Mouse (Mus musculus): ENCODE results near the gene Apobr. TPM values are rescaled to one million over a fixed set of nuclear protein-coding genes. Genes with fewer than 3 reads are reported as not detected.

Gene Apobr
- polyA plus RNA-seq, 1 experiment = 30.2 TPM

DNA sequence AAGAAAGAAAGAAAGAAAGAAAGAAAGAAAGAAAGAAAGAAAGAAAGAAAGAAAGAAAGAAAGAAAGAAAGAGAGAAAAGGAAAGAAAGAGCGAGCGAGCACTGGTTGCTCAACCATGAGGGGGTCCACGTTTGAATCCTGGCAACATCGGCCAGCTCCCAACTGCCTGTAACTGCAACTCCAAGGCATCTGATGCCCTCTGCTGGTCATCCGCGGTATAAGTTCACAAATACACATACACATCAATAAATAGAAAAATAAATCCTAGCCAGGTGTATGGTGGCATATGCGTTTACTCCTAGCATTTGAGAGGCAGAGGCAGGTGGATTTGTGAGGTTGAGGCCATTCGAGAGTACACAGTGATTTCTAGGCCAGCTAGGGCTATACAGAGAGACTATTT, 7.8 kb upstream of the Apobr start:
- Histone ChIP-seq H3K9me3 (no peaks in the 10 kb centered on the region), H3K4me1 (peaks cover 15% of the 10 kb centered on the region), H3K36me3 (replicated peaks; ENCODE audit: low read length) (peaks cover 89% of the 10 kb centered on the region), H3K4me3 (replicated peaks) (no peak overlapping the region), H3K27me3 (replicated peaks) (no peaks in the 10 kb centered on the region)
- TF ChIP-seq GATA1 (IDR thresholded peaks at IDR 0.05; ENCODE audit: borderline replicate concordance, low read length) (no peak), FLI1 (IDR thresholded peaks at IDR 0.05; ENCODE audit: low read length) (no peak)

DNA sequence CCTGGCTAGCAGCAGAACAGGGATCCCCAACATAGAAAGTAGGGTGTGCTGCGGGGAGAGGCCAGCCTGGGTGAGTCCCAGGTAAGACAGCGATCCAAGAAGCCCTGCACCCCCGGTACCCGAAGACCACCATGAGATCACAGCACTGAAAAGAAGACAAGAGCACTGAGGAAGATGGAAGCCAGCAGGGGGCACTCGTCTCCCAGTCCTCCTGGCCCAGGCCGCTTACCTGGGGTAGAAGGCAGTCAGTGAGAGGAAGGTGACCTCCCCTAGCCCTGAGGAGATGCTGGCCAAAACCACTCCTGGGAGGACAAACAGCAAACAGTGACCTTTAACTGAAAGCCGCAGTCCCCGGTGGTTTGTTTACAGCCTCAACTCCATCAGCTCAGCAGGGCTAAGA, 5.6 kb upstream of the Apobr start:
- Histone ChIP-seq H3K4me3 (replicated peaks) (no peak overlapping the region), H3K36me3 (replicated peaks; ENCODE audit: low read length) (peaks cover 71% of the 10 kb centered on the region), H3K9me3 (no peaks in the 10 kb centered on the region), H3K4me1 (peaks cover 29% of the 10 kb centered on the region), H3K27me3 (replicated peaks) (no peaks in the 10 kb centered on the region)
- TF ChIP-seq GATA1 (IDR thresholded peaks at IDR 0.05; ENCODE audit: borderline replicate concordance, low read length) (no peak), FLI1 (IDR thresholded peaks at IDR 0.05; ENCODE audit: low read length) (no peak)

DNA sequence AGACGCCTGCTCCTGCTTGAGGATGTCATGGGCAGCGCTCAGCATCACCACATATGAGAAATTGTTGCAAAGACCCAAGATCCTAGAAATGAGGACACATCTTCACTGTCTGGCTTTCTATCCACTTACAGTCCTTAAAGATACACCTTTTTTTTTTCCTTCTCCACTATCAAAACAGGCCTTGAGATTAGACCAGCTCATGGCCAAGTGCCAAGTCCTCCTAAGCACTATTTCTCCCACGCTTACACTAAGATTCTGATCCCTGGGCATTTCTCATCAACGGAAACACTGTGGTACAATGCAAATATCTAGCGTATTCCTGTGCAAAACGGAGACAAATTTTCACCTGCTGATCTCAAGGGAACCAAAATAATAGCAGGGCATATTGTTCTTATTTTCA, 3.1 kb upstream of the Apobr start:
- no peaks in the 10 kb centered on the region for H3K9me3 ChIP-seq
- TF ChIP-seq GATA1 (IDR thresholded peaks at IDR 0.05; ENCODE audit: borderline replicate concordance, low read length) (no peak), FLI1 (IDR thresholded peaks at IDR 0.05; ENCODE audit: low read length) (no peak)
- peaks cover 24% of the 10 kb centered on the region for H3K27me3 ChIP-seq (replicated peaks)
- peaks cover 50% of the 10 kb centered on the region for H3K36me3 ChIP-seq (replicated peaks; ENCODE audit: low read length)
- peaks cover 52% of the 10 kb centered on the region for H3K4me1 ChIP-seq
- H3K4me3 ChIP-seq (replicated peaks) = no peak overlapping the region

DNA sequence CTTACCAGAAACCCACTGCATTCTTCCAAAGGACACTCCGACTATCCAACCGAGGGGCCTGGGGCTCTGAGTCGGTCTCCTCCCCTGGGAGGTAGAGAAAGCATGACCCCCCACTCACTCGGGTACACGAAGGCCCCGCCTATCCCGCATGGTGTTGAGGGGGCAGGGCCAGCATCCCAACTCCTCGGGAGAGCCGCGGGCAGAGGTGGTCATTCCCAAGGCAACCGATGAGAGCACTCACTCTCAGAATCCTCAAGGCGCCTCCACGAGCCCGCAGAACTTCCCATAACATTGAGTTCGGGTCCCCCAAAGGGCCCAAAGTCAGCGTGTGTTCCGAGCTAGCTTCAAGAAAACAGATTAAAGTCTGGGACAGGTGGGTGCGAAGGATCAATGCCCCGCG, 2.0 kb upstream of the Apobr start:
- Histone ChIP-seq H3K27me3 (replicated peaks) (peaks cover 35% of the 10 kb centered on the region), H3K36me3 (replicated peaks; ENCODE audit: low read length) (peaks cover 41% of the 10 kb centered on the region), H3K4me1 (peaks cover 63% of the 10 kb centered on the region), H3K4me3 (replicated peaks) (peak overlapping the region; percentile 94), H3K9me3 (no peaks in the 10 kb centered on the region)
- no peak for TF ChIP-seq FLI1 (IDR thresholded peaks at IDR 0.05; ENCODE audit: low read length)
- no peak for TF ChIP-seq GATA1 (IDR thresholded peaks at IDR 0.05; ENCODE audit: borderline replicate concordance, low read length)

DNA sequence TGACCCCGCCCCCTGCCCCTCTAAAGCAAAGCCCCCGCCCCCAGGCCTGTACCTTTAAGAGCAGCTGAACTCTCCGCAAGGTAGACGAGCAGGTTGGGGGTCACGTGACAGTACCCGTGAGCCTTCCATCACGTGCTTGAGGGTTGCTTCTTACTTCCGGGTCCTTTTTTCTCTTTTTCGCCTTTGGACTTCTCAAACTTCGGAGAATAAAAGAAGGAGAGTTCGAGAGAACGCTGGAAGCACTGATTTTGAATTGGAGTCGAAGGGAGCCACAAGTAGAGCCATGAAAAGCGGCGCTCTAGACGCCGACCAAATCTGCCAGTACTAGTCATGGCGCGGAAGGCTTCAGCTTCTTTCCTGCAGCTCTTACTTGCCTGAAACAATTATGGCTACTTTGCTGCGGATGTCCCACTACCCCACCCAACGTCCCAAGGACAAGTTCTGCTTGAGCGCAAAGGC, 1.5 kb upstream of the Apobr start:
- H3K9me3 ChIP-seq = no peaks in the 10 kb centered on the region
- peak overlapping the region; percentile 94 for H3K4me3 ChIP-seq (replicated peaks)
- TF ChIP-seq FLI1 (IDR thresholded peaks at IDR 0.05; ENCODE audit: low read length) (no peak), GATA1 (IDR thresholded peaks at IDR 0.05; ENCODE audit: borderline replicate concordance, low read length) (no peak)
- peaks cover 40% of the 10 kb centered on the region for H3K27me3 ChIP-seq (replicated peaks)
- peaks cover 65% of the 10 kb centered on the region for H3K4me1 ChIP-seq
- H3K36me3 ChIP-seq (replicated peaks; ENCODE audit: low read length) = peaks cover 36% of the 10 kb centered on the region

DNA sequence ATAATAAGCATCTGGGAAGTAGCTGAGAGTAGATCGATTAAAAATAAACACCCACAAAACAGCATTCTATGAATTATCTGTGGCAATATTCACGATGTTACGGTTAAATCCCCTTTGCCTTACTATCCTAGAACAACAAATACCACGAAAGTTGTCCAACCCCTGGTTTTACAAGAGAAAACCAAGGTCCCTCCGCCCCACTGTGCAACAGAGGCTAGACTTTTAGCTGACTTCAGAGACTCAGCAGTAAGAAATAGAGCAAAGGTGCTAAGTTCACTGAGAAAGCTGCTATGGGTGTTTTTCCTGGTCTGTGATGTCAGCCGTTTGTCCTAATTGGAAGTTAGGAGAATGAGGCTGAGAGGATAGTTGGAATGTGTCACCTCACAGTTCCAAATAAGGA, 981 bp upstream of the Apobr start:
- H3K36me3 ChIP-seq (replicated peaks; ENCODE audit: low read length) = peaks cover 31% of the 10 kb centered on the region
- TF ChIP-seq GATA1 (IDR thresholded peaks at IDR 0.05; ENCODE audit: borderline replicate concordance, low read length) (no peak), FLI1 (IDR thresholded peaks at IDR 0.05; ENCODE audit: low read length) (no peak)
- peaks cover 45% of the 10 kb centered on the region for H3K27me3 ChIP-seq (replicated peaks)
- no peaks in the 10 kb centered on the region for H3K9me3 ChIP-seq
- peaks cover 65% of the 10 kb centered on the region for H3K4me1 ChIP-seq
- peak overlapping the region; percentile 94 for H3K4me3 ChIP-seq (replicated peaks)

DNA sequence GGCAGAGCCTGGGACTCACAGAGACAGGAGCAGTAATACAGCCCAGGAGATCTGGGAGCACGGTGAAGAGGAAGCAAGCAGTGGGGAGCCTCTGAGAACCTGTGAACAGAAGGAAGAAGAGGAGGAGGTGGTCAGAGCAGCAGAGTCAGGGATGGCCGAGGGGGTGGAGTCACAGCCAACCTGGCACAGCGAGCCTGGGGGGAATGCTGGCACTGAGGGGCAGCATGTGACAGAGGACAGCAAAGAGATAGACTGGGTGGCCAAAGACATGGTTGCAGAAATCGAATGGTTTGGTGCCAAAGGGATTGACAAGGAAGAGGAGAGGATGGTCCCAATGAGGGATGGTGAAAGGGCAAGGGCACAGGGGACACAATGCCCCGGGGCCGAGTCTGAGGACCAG, 975 bp downstream of the Apobr start, which contains the start of gene Cln3:
TSS of gene Cln3 (minus strand) at position 101 of the 400 bp plus-strand sequence.
- H3K4me3 ChIP-seq (replicated peaks) = peak within 1 kb of the TSS; percentile 94
- no peaks in the 10 kb centered on the region for H3K9me3 ChIP-seq
- H3K36me3 ChIP-seq (replicated peaks; ENCODE audit: low read length) = peaks cover 15% of the 10 kb centered on the region
- H3K27me3 ChIP-seq (replicated peaks) = peaks cover 47% of the 10 kb centered on the region
- H3K4me1 ChIP-seq = peaks cover 54% of the 10 kb centered on the region
- TF ChIP-seq FLI1 (IDR thresholded peaks at IDR 0.05; ENCODE audit: low read length) = no peak
- no peak for TF ChIP-seq GATA1 (IDR thresholded peaks at IDR 0.05; ENCODE audit: borderline replicate concordance, low read length)

DNA sequence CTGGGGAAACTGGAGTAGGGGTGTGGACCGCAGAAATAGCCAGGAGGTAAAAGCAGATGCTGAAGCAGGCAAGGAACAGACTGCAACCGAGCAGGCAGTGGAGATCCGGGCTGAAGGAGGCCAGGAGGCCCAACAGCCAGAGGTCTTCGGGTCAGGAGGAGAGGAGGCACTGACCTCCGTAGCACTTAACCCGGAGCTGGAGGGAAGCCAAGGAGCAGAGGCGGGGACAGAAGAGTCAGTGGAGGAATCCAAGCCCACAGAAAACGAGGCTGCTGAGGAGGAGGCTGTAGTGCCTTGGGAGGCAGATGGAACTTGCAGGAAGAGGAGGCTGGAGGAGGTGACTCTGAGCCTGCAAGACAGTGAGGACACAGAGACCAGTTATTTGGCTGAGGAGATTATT, 2.1 kb downstream of the Apobr start:
- TF ChIP-seq FLI1 (IDR thresholded peaks at IDR 0.05; ENCODE audit: low read length) = no peak
- TF ChIP-seq GATA1 (IDR thresholded peaks at IDR 0.05; ENCODE audit: borderline replicate concordance, low read length) = no peak
- Histone ChIP-seq H3K9me3 (no peaks in the 10 kb centered on the region), H3K4me1 (peaks cover 51% of the 10 kb centered on the region), H3K36me3 (replicated peaks; ENCODE audit: low read length) (peaks cover 4% of the 10 kb centered on the region), H3K27me3 (replicated peaks) (peaks cover 54% of the 10 kb centered on the region), H3K4me3 (replicated peaks) (no peak overlapping the region)

DNA sequence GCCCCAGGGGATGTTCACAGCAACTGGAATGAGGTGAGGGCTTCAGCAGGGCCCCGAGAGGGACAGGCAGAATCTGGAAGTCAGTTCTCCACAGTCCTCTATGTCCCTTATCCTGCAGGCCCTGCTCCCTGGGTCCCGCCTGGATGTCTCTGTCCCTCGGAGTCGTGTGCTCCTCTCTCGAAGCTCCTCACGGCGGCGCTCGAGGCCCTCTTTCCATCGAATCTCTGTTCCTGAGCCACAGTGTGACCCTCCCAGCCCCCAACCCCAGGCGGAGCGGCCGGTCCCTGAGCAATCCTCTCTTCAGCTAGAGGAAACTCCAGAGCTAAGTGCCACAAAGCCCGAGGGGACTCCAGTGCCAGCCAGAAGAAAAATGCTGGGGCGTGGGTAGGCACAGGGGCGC, 3.0 kb downstream of the Apobr start:
- no peaks in the 10 kb centered on the region for H3K9me3 ChIP-seq
- TF ChIP-seq FLI1 (IDR thresholded peaks at IDR 0.05; ENCODE audit: low read length) (no peak), GATA1 (IDR thresholded peaks at IDR 0.05; ENCODE audit: borderline replicate concordance, low read length) (no peak)
- peaks cover 50% of the 10 kb centered on the region for H3K4me1 ChIP-seq
- no peak overlapping the region for H3K4me3 ChIP-seq (replicated peaks)
- H3K27me3 ChIP-seq (replicated peaks) = peaks cover 64% of the 10 kb centered on the region
- H3K36me3 ChIP-seq (replicated peaks; ENCODE audit: low read length) = peaks cover 2% of the 10 kb centered on the region

DNA sequence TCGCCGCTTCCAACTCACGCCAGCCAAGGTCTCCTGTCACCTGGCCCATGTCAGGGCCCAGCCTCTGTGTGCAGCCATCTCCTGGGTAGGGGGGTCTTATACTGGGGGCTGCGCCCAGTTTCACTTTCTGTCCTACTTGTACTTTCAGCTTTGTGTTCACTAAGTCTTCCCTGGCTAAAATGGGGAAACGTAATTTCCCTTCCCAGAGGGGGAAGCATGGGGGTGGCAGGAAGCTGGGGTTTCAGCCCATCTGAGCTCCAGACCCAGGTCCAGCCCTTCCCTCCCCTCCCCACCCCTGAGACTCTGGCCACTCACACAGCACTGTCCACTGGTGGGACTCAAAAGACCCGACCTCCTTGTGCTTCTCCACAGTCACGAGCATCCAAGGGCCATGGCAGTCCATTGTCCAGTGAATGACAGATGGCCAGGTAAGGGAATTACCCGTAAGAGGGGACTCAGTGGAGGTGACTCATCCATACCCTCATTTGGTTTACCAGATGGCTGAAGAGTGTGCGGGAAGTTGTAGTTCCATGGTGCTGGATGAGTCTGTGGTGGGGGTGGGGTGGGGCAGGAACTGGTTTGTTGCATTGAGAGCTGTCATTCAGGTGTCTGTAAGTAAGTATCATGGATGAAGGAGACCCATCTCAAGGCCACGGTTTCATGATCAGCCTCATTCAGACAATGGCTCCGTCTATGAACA, 10.3 kb downstream of the Apobr start, which contains the start of gene Il27:
TSS of gene Il27 (minus strand) at position 80 of the 700 bp plus-strand sequence.
- Histone ChIP-seq H3K27me3 (replicated peaks) (peaks cover 53% of the 10 kb centered on the region), H3K4me3 (replicated peaks) (peak within 1 kb of the TSS; percentile 77), H3K4me1 (peaks cover 71% of the 10 kb centered on the region), H3K9me3 (no peaks in the 10 kb centered on the region), H3K36me3 (replicated peaks; ENCODE audit: low read length) (no peaks in the 10 kb centered on the region)
- no peak for TF ChIP-seq FLI1 (IDR thresholded peaks at IDR 0.05; ENCODE audit: low read length)
- TF ChIP-seq GATA1 (IDR thresholded peaks at IDR 0.05; ENCODE audit: borderline replicate concordance, low read length) = no peak
